Mouse (Mus musculus): ENCODE data around the gene Ehd3. TPM values are rescaled to one million over a fixed set of nuclear protein-coding genes. Genes with fewer than 3 reads are reported as not detected.
"Not testable (repeated sequence)": the region's sequence is repeated elsewhere in the genome, so short reads cannot be mapped to it uniquely, and the experiment has no call there.

The Ehd3 gene
- polyA plus RNA-seq, 1 experiment from 2014 or later, result 16.7 TPM

DNA sequence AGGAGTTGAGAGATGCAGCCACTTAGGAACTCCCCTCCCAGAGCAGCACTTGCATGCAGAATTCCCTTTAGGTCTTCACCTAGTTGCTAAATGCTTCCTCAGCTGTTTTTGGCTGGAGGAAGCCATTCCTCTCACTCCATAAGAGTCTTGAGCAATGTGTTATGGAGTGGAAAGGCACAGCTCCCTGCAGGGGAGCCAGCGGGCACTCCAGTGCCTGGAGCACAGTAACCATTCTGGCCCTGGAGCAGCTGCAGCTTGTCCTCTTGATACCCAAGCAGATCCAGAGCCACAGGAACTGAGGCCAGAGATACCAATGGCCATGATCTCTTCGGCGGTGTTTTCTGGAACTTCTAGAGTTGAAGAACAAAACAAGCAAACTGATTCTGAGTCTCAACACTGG, 32.7 kb downstream of the Ehd3 start:
- WGBS, result 93% methylated on average over 3 of the region's 3 CpGs
- H3K27me3 ChIP-seq (ENCODE audit: control insufficient read depth, insufficient read depth, low read length), result no peaks in the 10 kb centered on the region
- DNase-seq (no peak), ATAC-seq (ENCODE audit: low FRiP score, low TSS enrichment) (no peak)
- no peaks in the 10 kb centered on the region for H3K9me3 ChIP-seq (ENCODE audit: control insufficient read depth, low read length)
- no peak overlapping the region for H3K27ac ChIP-seq (replicated peaks; ENCODE audit: low read depth, low read length)
- H3K4me3 ChIP-seq (replicated peaks; ENCODE audit: low read depth, low read length), result no peak overlapping the region
- H3K4me1 ChIP-seq (ENCODE audit: control insufficient read depth, insufficient read depth, low read length), result no peaks in the 10 kb centered on the region
- no peak overlapping the region for H3K4me2 ChIP-seq (ENCODE audit: low read length)
- H3K9ac ChIP-seq (replicated peaks; ENCODE audit: low read length), result no peak overlapping the region
- H3K36me3 ChIP-seq (ENCODE audit: control insufficient read depth, insufficient read depth, low read length), result no peaks in the 10 kb centered on the region

GRCm38 (mm10) chr17:73837244-73837643, 33.3 kb downstream of the Ehd3 start:
- no peaks in the 10 kb centered on the region for H3K4me1 ChIP-seq (ENCODE audit: control insufficient read depth, insufficient read depth, low read length)
- ATAC-seq (ENCODE audit: low FRiP score, low TSS enrichment) (no peak), DNase-seq (no peak)
- no peak overlapping the region for H3K4me2 ChIP-seq (ENCODE audit: low read length)
- H3K9ac ChIP-seq (replicated peaks; ENCODE audit: low read length), result no peak overlapping the region
- 85% methylated on average over 4 of the region's 4 CpGs for WGBS
- no peaks in the 10 kb centered on the region for H3K9me3 ChIP-seq (ENCODE audit: control insufficient read depth, low read length)
- no peak overlapping the region for H3K4me3 ChIP-seq (replicated peaks; ENCODE audit: low read depth, low read length)
- no peaks in the 10 kb centered on the region for H3K27me3 ChIP-seq (ENCODE audit: control insufficient read depth, insufficient read depth, low read length)
- no peak overlapping the region for H3K27ac ChIP-seq (replicated peaks; ENCODE audit: low read depth, low read length)
- H3K36me3 ChIP-seq (ENCODE audit: control insufficient read depth, insufficient read depth, low read length), result no peaks in the 10 kb centered on the region

- DNase-seq (no peak), ATAC-seq (ENCODE audit: low FRiP score, low TSS enrichment) (no peak)
- Histone ChIP-seq H3K27ac (replicated peaks; ENCODE audit: low read depth, low read length) (no peak overlapping the region), H3K36me3 (ENCODE audit: control insufficient read depth, insufficient read depth, low read length) (no peaks in the 10 kb centered on the region), H3K4me2 (ENCODE audit: low read length) (no peak overlapping the region), H3K9me3 (ENCODE audit: control insufficient read depth, low read length) (no peaks in the 10 kb centered on the region), H3K9ac (replicated peaks; ENCODE audit: low read length) (no peak overlapping the region), H3K4me1 (ENCODE audit: control insufficient read depth, insufficient read depth, low read length) (no peaks in the 10 kb centered on the region), H3K27me3 (ENCODE audit: control insufficient read depth, insufficient read depth, low read length) (no peaks in the 10 kb centered on the region), H3K4me3 (replicated peaks; ENCODE audit: low read depth, low read length) (no peak overlapping the region)
- WGBS, result 70% methylated on average over 3 of the region's 3 CpGs
Observed at GRCm38 (mm10) chr17:73839086-73839835, 35.3 kb downstream of the Ehd3 start.

DNA sequence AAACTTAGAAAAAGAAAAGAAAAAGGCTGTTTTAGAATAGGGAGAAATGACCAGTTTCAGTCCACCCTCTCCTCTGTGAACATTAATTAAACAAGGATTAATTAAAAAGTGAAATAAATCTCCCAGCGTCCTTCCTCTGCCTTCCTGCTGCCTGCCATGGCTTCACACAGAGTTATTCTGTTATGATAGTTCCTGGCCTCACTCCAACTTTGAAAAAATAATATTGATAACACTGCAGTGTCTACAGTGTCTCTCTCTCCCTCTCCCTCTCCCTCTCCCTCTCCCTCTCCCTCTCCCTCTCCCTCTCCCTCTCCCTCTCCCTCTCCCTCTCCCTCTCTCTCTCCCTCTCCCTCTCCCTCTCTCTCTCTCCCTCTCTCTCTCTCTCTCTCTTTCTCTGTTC, 35.9 kb downstream of the Ehd3 start:
- 63% methylated on average over 1 of the region's 1 CpGs for WGBS

GRCm38 (mm10) chr17:73842963-73843362, 39.0 kb downstream of the Ehd3 start:
- H3K4me3 ChIP-seq (replicated peaks; ENCODE audit: low read depth, low read length), result no peak overlapping the region
- H3K36me3 ChIP-seq (ENCODE audit: control insufficient read depth, insufficient read depth, low read length), result no peaks in the 10 kb centered on the region
- H3K4me1 ChIP-seq (ENCODE audit: control insufficient read depth, insufficient read depth, low read length), result no peaks in the 10 kb centered on the region
- no peak overlapping the region for H3K27ac ChIP-seq (replicated peaks; ENCODE audit: low read depth, low read length)
- WGBS, result 76% methylated on average over 1 of the region's 1 CpGs
- no peaks in the 10 kb centered on the region for H3K9me3 ChIP-seq (ENCODE audit: control insufficient read depth, low read length)
- no peak for DNase-seq
- ATAC-seq (ENCODE audit: low FRiP score, low TSS enrichment), result no peak
- H3K9ac ChIP-seq (replicated peaks; ENCODE audit: low read length), result no peak overlapping the region
- H3K4me2 ChIP-seq (ENCODE audit: low read length), result no peak overlapping the region
- no peaks in the 10 kb centered on the region for H3K27me3 ChIP-seq (ENCODE audit: control insufficient read depth, insufficient read depth, low read length)

More for the DNA sequence above, 35.9 kb downstream of the Ehd3 start:
- H3K4me3 ChIP-seq (replicated peaks; ENCODE audit: low read depth, low read length); H3K9ac ChIP-seq (replicated peaks; ENCODE audit: low read length); H3K36me3 ChIP-seq (ENCODE audit: control insufficient read depth, insufficient read depth, low read length); ATAC-seq (ENCODE audit: low FRiP score, low TSS enrichment); H3K27ac ChIP-seq (replicated peaks; ENCODE audit: low read depth, low read length); H3K9me3 ChIP-seq (ENCODE audit: control insufficient read depth, low read length); H3K4me1 ChIP-seq (ENCODE audit: control insufficient read depth, insufficient read depth, low read length); H3K27me3 ChIP-seq (ENCODE audit: control insufficient read depth, insufficient read depth, low read length); H3K4me2 ChIP-seq (ENCODE audit: low read length): not testable (repeated sequence)
- DNase-seq, result peak; percentile 7

- no peak overlapping the region for H3K4me2 ChIP-seq (ENCODE audit: low read length)
- H3K27me3 ChIP-seq (ENCODE audit: control insufficient read depth, insufficient read depth, low read length), result no peaks in the 10 kb centered on the region
- no peaks in the 10 kb centered on the region for H3K4me1 ChIP-seq (ENCODE audit: control insufficient read depth, insufficient read depth, low read length)
- no peak overlapping the region for H3K9ac ChIP-seq (replicated peaks; ENCODE audit: low read length)
- ATAC-seq (ENCODE audit: low FRiP score, low TSS enrichment), result no peak
- 76% methylated on average over 3 of the region's 3 CpGs for WGBS
- no peak overlapping the region for H3K4me3 ChIP-seq (replicated peaks; ENCODE audit: low read depth, low read length)
- H3K36me3 ChIP-seq (ENCODE audit: control insufficient read depth, insufficient read depth, low read length), result no peaks in the 10 kb centered on the region
- DNase-seq, result no peak
- no peaks in the 10 kb centered on the region for H3K9me3 ChIP-seq (ENCODE audit: control insufficient read depth, low read length)
- H3K27ac ChIP-seq (replicated peaks; ENCODE audit: low read depth, low read length), result no peak overlapping the region
Observed at GRCm38 (mm10) chr17:73845632-73846031, 41.7 kb downstream of the Ehd3 start.

- Histone ChIP-seq H3K4me1 (ENCODE audit: control insufficient read depth, insufficient read depth, low read length) (no peaks in the 10 kb centered on the region), H3K9ac (replicated peaks; ENCODE audit: low read length) (no peak overlapping the region), H3K4me2 (ENCODE audit: low read length) (no peak overlapping the region), H3K36me3 (ENCODE audit: control insufficient read depth, insufficient read depth, low read length) (no peaks in the 10 kb centered on the region), H3K27me3 (ENCODE audit: control insufficient read depth, insufficient read depth, low read length) (no peaks in the 10 kb centered on the region), H3K27ac (replicated peaks; ENCODE audit: low read depth, low read length) (no peak overlapping the region), H3K9me3 (ENCODE audit: control insufficient read depth, low read length) (no peaks in the 10 kb centered on the region), H3K4me3 (replicated peaks; ENCODE audit: low read depth, low read length) (no peak overlapping the region)
- WGBS, result 92% methylated on average over 1 of the region's 1 CpGs
- no peak for DNase-seq
- no peak for ATAC-seq (ENCODE audit: low FRiP score, low TSS enrichment)
Observed at GRCm38 (mm10) chr17:73847399-73847798, 43.5 kb downstream of the Ehd3 start.

GRCm38 (mm10) chr17:73853041-73853440, 49.1 kb downstream of the Ehd3 start:
- ATAC-seq (ENCODE audit: low FRiP score, low TSS enrichment), result no peak
- Histone ChIP-seq H3K27ac (replicated peaks; ENCODE audit: low read depth, low read length) (no peak overlapping the region), H3K36me3 (ENCODE audit: control insufficient read depth, insufficient read depth, low read length) (no peaks in the 10 kb centered on the region), H3K9me3 (ENCODE audit: control insufficient read depth, low read length) (no peaks in the 10 kb centered on the region), H3K9ac (replicated peaks; ENCODE audit: low read length) (no peak overlapping the region), H3K27me3 (ENCODE audit: control insufficient read depth, insufficient read depth, low read length) (no peaks in the 10 kb centered on the region), H3K4me2 (ENCODE audit: low read length) (no peak overlapping the region), H3K4me3 (replicated peaks; ENCODE audit: low read depth, low read length) (no peak overlapping the region), H3K4me1 (ENCODE audit: control insufficient read depth, insufficient read depth, low read length) (no peaks in the 10 kb centered on the region)
- no peak for DNase-seq
- WGBS, result 88% methylated on average over 11 of the region's 11 CpGs

- Histone ChIP-seq H3K9me3 (ENCODE audit: control insufficient read depth, low read length) (no peaks in the 10 kb centered on the region), H3K36me3 (ENCODE audit: control insufficient read depth, insufficient read depth, low read length) (no peaks in the 10 kb centered on the region), H3K4me2 (ENCODE audit: low read length) (no peak overlapping the region), H3K27ac (replicated peaks; ENCODE audit: low read depth, low read length) (no peak overlapping the region), H3K4me3 (replicated peaks; ENCODE audit: low read depth, low read length) (no peak overlapping the region), H3K27me3 (ENCODE audit: control insufficient read depth, insufficient read depth, low read length) (no peaks in the 10 kb centered on the region), H3K9ac (replicated peaks; ENCODE audit: low read length) (no peak overlapping the region), H3K4me1 (ENCODE audit: control insufficient read depth, insufficient read depth, low read length) (no peaks in the 10 kb centered on the region)
- 35% methylated on average over 4 of the region's 4 CpGs for whole genome bisulfite sequencing
- DNase-seq, result no peak
- no peak for ATAC-seq (ENCODE audit: low FRiP score, low TSS enrichment)
Observed at GRCm38 (mm10) chr17:73853717-73854116, 49.8 kb downstream of the Ehd3 start.

Measured in midbrain, embryonic 14.5 days (tissue).